Mouse (Mus musculus) small intestine, adult 2 months (tissue): Measurements from ENCODE around the gene Golga2.

Experiments used
- CTCF ChIP-seq: fragments of 200-500 bp; IDR thresholded peaks from 2 replicates; pipeline ENCODE4 v1.5.1; 2012; ENCODE audit warnings: low read depth, mild to moderate bottlenecking, control low read depth, inconsistent platforms, low read length, moderate library complexity, mixed read lengths; ENCODE audit not compliant: insufficient replicate concordance, insufficient read length; ENCODE audit errors: extremely low read depth
- POLR2A ChIP-seq: fragments of 200-500 bp; IDR thresholded peaks from 2 replicates; pipeline ENCODE4 v1.6.1; 2012; ENCODE audit warnings: low read depth, mild to moderate bottlenecking, control low read depth, inconsistent platforms, low read length, moderate library complexity

- TF ChIP-seq POLR2A (no peak), CTCF (no peak)
Observed at GRCm38 (mm10) chr2:32322754-32323741, 35.9 kb downstream of the Golga2 start.
